Mouse (Mus musculus): ENCODE data around the gene Ccdc77. TPM values are rescaled to one million over a fixed set of nuclear protein-coding genes. Genes with fewer than 3 reads are reported as not detected.
A peak's percentile ranks its signal among the peaks of the same experiment; 100 is the strongest.

Gene Ccdc77
- total and polyA plus RNA-seq, 3 experiments = 14.4 to 17.9 TPM; not detected in 1

- no peak for TF ChIP-seq MYC (IDR thresholded peaks at IDR 0.05; ENCODE audit: low read depth, low read length)
- TF ChIP-seq CHD2 (IDR thresholded peaks at IDR 0.05; ENCODE audit: low read length) = no peak
- TF ChIP-seq POLR2AphosphoS5 (IDR thresholded peaks at IDR 0.05; ENCODE audit: borderline replicate concordance, low read depth, low read length) = no peak
- 0 out of 2 replicates have a peak, but pooled peaks have one; percentile 38 for TF ChIP-seq CHD1 (IDR thresholded peaks at IDR 0.05; ENCODE audit: low read depth, low read length)
Measured at GRCm38 (mm10) chr6:120362774-120363687, 1.1 kb downstream of the Ccdc77 start (continued).

- H3K9ac ChIP-seq (ENCODE audit: control insufficient read depth, low read depth, low read length, poor library complexity, severe bottlenecking) = peak overlapping the region; percentile 47; the same call in 1 of the 2 replicates
- peaks cover 4 to 8% of the 10 kb centered on the region in 2 experiments for H3K4me1 ChIP-seq (ENCODE audit: control insufficient read depth in 1 of 2, insufficient read depth in 2 of 2, low read length in 2 of 2)
- H3K9me3 ChIP-seq (replicated peaks; ENCODE audit: insufficient read depth, low read length) = no peaks in the 10 kb centered on the region
- no peak overlapping the region for H3K4me3 ChIP-seq (ENCODE audit: control insufficient read depth in 1 of 2, insufficient read depth in 1 of 2, low read depth in 2 of 2, low read length in 2 of 2)
- no peak for TF ChIP-seq GATA1 (IDR thresholded peaks at IDR 0.05; ENCODE audit: low read depth, low read length)
- no peak for TF ChIP-seq NELFE (IDR thresholded peaks at IDR 0.05; ENCODE audit: low read depth, low read length)
- TF ChIP-seq ZNF384 (IDR thresholded peaks at IDR 0.05; ENCODE audit: low read depth, low read length) = 0 out of 2 replicates have a peak, but pooled peaks have one; percentile 29
- no peak for DNase-seq (ENCODE audit: low read depth, low spot score)
- H3K27me3 ChIP-seq (ENCODE audit: control insufficient read depth in 1 of 2, insufficient read depth in 2 of 2, low read length in 2 of 2) = no peaks in the 10 kb centered on the region
- H3K27ac ChIP-seq (ENCODE audit: control insufficient read depth, low read depth, low read length) = peak overlapping the region; percentile 30; the same call in 1 of the 2 replicates
- peaks cover 21% of the 10 kb centered on the region for H3K79me2 ChIP-seq (ENCODE audit: control insufficient read depth, insufficient read depth, low read length, poor library complexity)
- H3K36me3 ChIP-seq (ENCODE audit: control insufficient read depth in 1 of 2, insufficient read depth in 2 of 2, low read length in 2 of 2) = peaks cover 0 to 11% of the 10 kb centered on the region in 2 experiments; a peak in 2 of 4 replicates
Measured at GRCm38 (mm10) chr6:120362124-120362523, 2.0 kb downstream of the Ccdc77 start.

GRCm38 (mm10) chr6:120356951-120357945 is 6.9 kb downstream of the Ccdc77 start:
- peaks cover 0 to 8% of the 10 kb centered on the region in 2 experiments; a peak in 2 of 4 replicates for H3K36me3 ChIP-seq (ENCODE audit: control insufficient read depth in 1 of 2, insufficient read depth in 2 of 2, low read length in 2 of 2)
- H3K9ac ChIP-seq (ENCODE audit: control insufficient read depth, low read depth, low read length, poor library complexity, severe bottlenecking) = peak overlapping the region; percentile 80
- peaks cover 9% of the 10 kb centered on the region for H3K79me2 ChIP-seq (ENCODE audit: control insufficient read depth, insufficient read depth, low read length, poor library complexity)
- H3K4me3 ChIP-seq (ENCODE audit: control insufficient read depth in 1 of 2, insufficient read depth in 1 of 2, low read depth in 2 of 2, low read length in 2 of 2) = peak overlapping the region; percentile 73 to 87
- no peaks in the 10 kb centered on the region for H3K27me3 ChIP-seq (ENCODE audit: control insufficient read depth in 1 of 2, insufficient read depth in 2 of 2, low read length in 2 of 2)
- H3K4me1 ChIP-seq (ENCODE audit: control insufficient read depth in 1 of 2, insufficient read depth in 2 of 2, low read length in 2 of 2) = peaks cover 0 to 5% of the 10 kb centered on the region in 2 experiments; a peak in 2 of 4 replicates
- peak overlapping the region; percentile 94 for H3K27ac ChIP-seq (ENCODE audit: control insufficient read depth, low read depth, low read length)
- peak; percentile 98 for DNase-seq (ENCODE audit: low read depth, low spot score)
- no peaks in the 10 kb centered on the region for H3K9me3 ChIP-seq (replicated peaks; ENCODE audit: insufficient read depth, low read length)
- no peak for TF ChIP-seq BHLHE40 (IDR thresholded peaks at IDR 0.05; ENCODE audit: borderline replicate concordance, low read depth, low read length)
- TF ChIP-seq MAFK (IDR thresholded peaks at IDR 0.05; ENCODE audit: borderline replicate concordance, low read depth, low read length) = no peak
- TF ChIP-seq E2F4 (IDR thresholded peaks at IDR 0.05; ENCODE audit: borderline replicate concordance, low read depth, low read length) = no peak
- TF ChIP-seq CHD1 (IDR thresholded peaks at IDR 0.05; ENCODE audit: low read depth, low read length) = no peak
- no peak for TF ChIP-seq TAL1 (IDR thresholded peaks at IDR 0.05; ENCODE audit: low read length)
- TF ChIP-seq POLR2A (IDR thresholded peaks at IDR 0.05; ENCODE audit: control insufficient read depth in 1 of 2, insufficient read depth in 1 of 2, low read depth in 1 of 2, low read length in 2 of 2, poor library complexity in 1 of 2) = peak; percentile 57 to 93; a peak in 3 of 4 replicates
- no peak; the same call in 1 of the 2 replicates for TF ChIP-seq POLR2AphosphoS5 (IDR thresholded peaks at IDR 0.05; ENCODE audit: borderline replicate concordance, low read depth, low read length)
- no peak for TF ChIP-seq ZNF384 (IDR thresholded peaks at IDR 0.05; ENCODE audit: low read depth, low read length)
- no peak for TF ChIP-seq USF2 (IDR thresholded peaks at IDR 0.05; ENCODE audit: borderline replicate concordance in 1 of 2, insufficient read depth in 1 of 2, low read depth in 1 of 2, low read length in 2 of 2)
- TF ChIP-seq UBTF (IDR thresholded peaks at IDR 0.05; ENCODE audit: borderline replicate concordance, insufficient read depth, low read depth, low read length) = no peak
- TF ChIP-seq JUND (IDR thresholded peaks at IDR 0.05; ENCODE audit: low read depth, low read length) = no peak
- TF ChIP-seq RAD21 (IDR thresholded peaks at IDR 0.05; ENCODE audit: low read depth, low read length) = no peak
- TF ChIP-seq ETS1 (IDR thresholded peaks at IDR 0.05; ENCODE audit: low read depth, low read length) = 0 out of 2 replicates have a peak, but pooled peaks have one; percentile 19
- peak; percentile 69 for TF ChIP-seq ELF1 (IDR thresholded peaks at IDR 0.05; ENCODE audit: low read depth, low read length)
- no peak for TF ChIP-seq GABPA (IDR thresholded peaks at IDR 0.05; ENCODE audit: low read depth, low read length)
- no peak for TF ChIP-seq CTCF (IDR thresholded peaks at IDR 0.05 in 2 of 3, conservative IDR thresholded peaks at IDR 0.05 in 1 of 3; ENCODE audit: control insufficient read depth in 1 of 3, insufficient read depth in 1 of 3, low read depth in 2 of 3, low read length in 3 of 3, poor library complexity in 1 of 3, severe bottlenecking in 1 of 3)
- TF ChIP-seq MYC (IDR thresholded peaks at IDR 0.05; ENCODE audit: low read depth, low read length) = peak; percentile 57
- TF ChIP-seq MYB (IDR thresholded peaks at IDR 0.05; ENCODE audit: low read depth, low read length) = 0 out of 2 replicates have a peak, but pooled peaks have one; percentile 42
- TF ChIP-seq KAT2A (conservative IDR thresholded peaks at IDR 0.05; ENCODE audit: low read depth, low read length) = peak; percentile 95
